Mouse (Mus musculus) liver, embryonic 13.5 days (tissue): ENCODE data around the gene Zfp772. TPM values are rescaled to one million over a fixed set of nuclear protein-coding genes. Genes with fewer than 3 reads are reported as not detected.
"Not testable (repeated sequence)": the region's sequence is repeated elsewhere in the genome, so short reads cannot be mapped to it uniquely, and the experiment has no call there.

Experiments used
- ATAC-seq: fragments of 200-750 bp; cut with Nextera tagmentation; 2 replicates; pipeline ENCODE4 v1.8.0; 2017; ENCODE audit warnings: low read depth, mild to moderate bottlenecking, moderate number of reproducible peaks, moderate library complexity
- DNase-seq: peaks from one replicate; pipeline ENCODE4 v3.0.0; 2022
- H3K27ac ChIP-seq: fragments of 300-500 bp; sonication (generic); 2 replicates; pipeline ENCODE4 v1.5.1; 2015; ENCODE audit warnings: moderate library complexity, mild to moderate bottlenecking, inconsistent platforms
- H3K27me3 ChIP-seq: fragments of 300-500 bp; sonication (generic); 2 replicates; pipeline ENCODE4 v1.6.1; 2015; ENCODE audit warnings: mild to moderate bottlenecking, inconsistent platforms
- H3K36me3 ChIP-seq: fragments of 300-500 bp; sonication (generic); 2 replicates; pipeline ENCODE4 v1.6.1; 2015; ENCODE audit warnings: mild to moderate bottlenecking, inconsistent platforms
- H3K4me1 ChIP-seq: fragments of 300-500 bp; sonication (generic); replicated peaks from 2 replicates; pipeline ENCODE4 v1.6.1; 2015; ENCODE audit warnings: inconsistent platforms
- H3K4me2 ChIP-seq: fragments of 300-500 bp; sonication (generic); 2 replicates; pipeline ENCODE4 v1.6.1; 2015; ENCODE audit warnings: inconsistent platforms, mild to moderate bottlenecking, moderate library complexity
- H3K4me3 ChIP-seq: fragments of 300-500 bp; sonication (generic); replicated peaks from 2 replicates; pipeline ENCODE4 v1.5.1; 2015; ENCODE audit warnings: mild to moderate bottlenecking, inconsistent platforms
- H3K9ac ChIP-seq: fragments of 300-500 bp; sonication (generic); 2 replicates; pipeline ENCODE4 v1.6.1; 2015; ENCODE audit warnings: mild to moderate bottlenecking, inconsistent platforms
- H3K9me3 ChIP-seq: fragments of 300-500 bp; sonication (generic); replicated peaks from 2 replicates; pipeline ENCODE4 v1.6.1; 2016; ENCODE audit warnings: inconsistent platforms
- WGBS: fragments of 180-500 bp; shearing (Covaris S2); methylation state at CpG from one replicate; pipeline ENCODE4 v1.1.7; 2015; ENCODE audit not compliant: insufficient replicate concordance; 5-methylcytosine and 5-hydroxymethylcytosine counted together
- polyA plus RNA-seq: library from polyadenylated mRNA; unstranded; fragments of >200 nt; fragmentation: Nextera tagmentation; extraction: Ambion mirVana; gene quantifications from 2 replicates; pipeline ENCODE4 v1.2.1, GENCODE M21; 2015

Zfp772 gene
- polyA plus RNA-seq, result 1.6 and 1.8 TPM in 2 replicates

DNA sequence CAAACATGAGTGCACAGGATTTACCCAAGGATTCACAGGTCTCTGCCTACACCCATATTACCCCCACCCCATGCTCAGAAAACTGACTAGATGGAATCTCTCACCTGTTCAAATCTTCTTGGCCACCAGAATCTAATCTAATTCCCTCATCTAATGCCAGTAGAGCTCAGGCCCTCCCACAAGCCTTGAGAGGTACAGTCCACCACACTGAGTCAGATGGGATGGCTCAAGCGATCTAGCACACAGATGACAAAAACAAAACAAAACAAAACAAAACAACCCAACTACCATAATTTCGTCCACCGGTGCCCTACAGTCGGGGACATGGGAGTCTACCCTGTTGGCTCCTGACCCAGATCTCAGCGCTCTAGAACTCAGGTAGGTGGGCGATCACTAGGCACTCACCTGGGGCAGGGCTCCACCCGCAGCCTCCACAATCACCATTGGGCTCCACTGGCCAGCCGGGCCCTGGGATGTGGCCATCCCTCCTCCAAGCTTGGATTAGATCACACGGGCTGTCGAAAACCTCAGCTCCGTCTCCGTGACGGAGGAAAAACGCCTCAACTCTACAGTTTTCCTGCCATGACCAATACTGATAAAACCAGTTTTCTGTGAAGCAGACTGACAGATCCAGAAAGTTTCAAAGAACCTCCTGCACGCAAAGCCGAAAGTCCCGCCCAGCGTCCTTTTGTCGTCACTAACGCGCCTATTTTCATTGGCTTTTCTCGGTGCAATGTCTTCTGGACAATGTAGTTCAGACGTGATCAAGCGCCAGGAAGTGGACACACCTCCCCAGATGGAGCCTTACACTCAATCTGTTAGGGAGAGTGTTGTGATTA is at the start of gene Zfp772:
TSS of gene Zfp772 (minus strand) at position 686 of the 839 bp plus-strand sequence.
- not testable (repeated sequence) for H3K27me3 ChIP-seq, H3K27ac ChIP-seq, H3K36me3 ChIP-seq, H3K4me1 ChIP-seq, ATAC-seq, H3K9me3 ChIP-seq
- Histone ChIP-seq H3K4me2 (peak within 1 kb of the TSS; percentile 69), H3K4me3 (peak within 1 kb of the TSS; percentile 64), H3K9ac (peak within 1 kb of the TSS; percentile 63)
- peak; percentile 52 for DNase-seq
- 2% methylated on average over 24 of the region's 24 CpGs for WGBS

DNA sequence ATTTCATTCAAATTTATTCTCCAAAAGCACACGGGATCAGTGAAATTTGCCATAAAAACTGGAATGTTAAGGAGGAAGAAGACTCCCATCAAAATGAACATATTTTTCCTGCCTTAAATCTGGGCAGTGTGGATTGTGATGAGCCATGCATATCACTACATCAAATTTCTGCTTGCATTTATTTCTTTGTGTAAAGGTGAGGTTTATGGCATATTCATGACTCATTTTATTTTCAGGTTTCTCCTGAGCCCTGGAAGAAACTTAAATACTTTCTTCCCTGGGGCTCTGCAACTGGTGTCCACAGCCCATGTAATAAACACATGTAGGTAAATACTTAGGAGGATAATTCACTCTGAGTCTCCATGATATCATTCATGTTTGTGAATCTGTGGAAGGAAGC is 37.4 kb upstream of the Zfp772 start, which contains the start of gene Vmn2r29:
TSS of gene Vmn2r29 (minus strand) at position 101 of the 400 bp plus-strand sequence.
- H3K27me3 ChIP-seq, result not testable (repeated sequence)
- WGBS, result no CpG with 5 or more reads among the region's 1 CpGs

DNA sequence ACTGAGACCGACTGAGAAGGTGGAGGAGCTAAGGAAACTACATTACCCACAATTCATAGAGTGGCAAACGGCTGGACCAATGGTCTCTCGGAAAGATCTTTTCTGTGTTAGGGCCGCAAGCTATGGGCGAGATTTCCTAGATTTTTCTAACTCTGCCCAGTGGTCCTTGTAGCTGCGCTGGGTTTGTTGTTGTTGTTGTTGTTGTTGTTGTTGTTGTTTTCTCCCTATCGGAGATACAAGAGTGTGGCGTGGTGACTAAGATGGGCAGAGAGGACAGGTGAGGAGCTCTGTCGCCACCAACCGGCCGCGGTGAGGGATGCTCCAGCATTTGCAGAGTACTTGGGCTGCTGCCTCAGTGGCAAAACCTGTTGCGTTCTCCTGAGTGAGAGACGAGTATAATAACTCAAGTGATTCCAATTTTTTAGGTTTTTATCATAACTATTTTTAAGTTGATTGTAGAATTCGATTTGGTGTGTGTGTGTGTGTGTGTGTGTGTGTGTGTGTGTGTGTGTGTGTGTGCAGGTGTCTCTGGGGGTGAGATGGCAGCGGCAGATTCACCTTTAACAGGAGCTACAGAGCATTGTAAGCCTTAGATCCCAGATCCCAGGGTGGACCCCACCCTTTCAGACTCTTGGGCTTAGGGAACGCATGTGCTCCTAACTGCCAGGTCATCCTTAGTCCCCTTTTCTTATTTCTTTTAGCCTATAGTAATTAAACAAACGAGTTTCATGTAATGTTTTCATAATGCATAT is 21.4 kb downstream of the Zfp772 start:
- Histone ChIP-seq H3K4me3 (peak overlapping the region; percentile 62), H3K36me3 (no peaks in the 10 kb centered on the region), H3K9me3 (no peaks in the 10 kb centered on the region), H3K9ac (peak overlapping the region; percentile 43), H3K27me3 (no peaks in the 10 kb centered on the region), H3K4me1 (peaks cover 8% of the 10 kb centered on the region), H3K27ac (no peak overlapping the region), H3K4me2 (peak overlapping the region; percentile 62)
- peak; percentile 55 for DNase-seq
- peak; percentile 92 for ATAC-seq
- WGBS, result 8% methylated on average over 18 of the region's 18 CpGs

More for the DNA sequence above, 37.4 kb upstream of the Zfp772 start, which contains the start of gene Vmn2r29:
- not testable (repeated sequence) for H3K9me3 ChIP-seq, H3K4me1 ChIP-seq, H3K4me3 ChIP-seq, H3K27ac ChIP-seq, H3K4me2 ChIP-seq, H3K36me3 ChIP-seq, ATAC-seq, DNase-seq, H3K9ac ChIP-seq

DNA sequence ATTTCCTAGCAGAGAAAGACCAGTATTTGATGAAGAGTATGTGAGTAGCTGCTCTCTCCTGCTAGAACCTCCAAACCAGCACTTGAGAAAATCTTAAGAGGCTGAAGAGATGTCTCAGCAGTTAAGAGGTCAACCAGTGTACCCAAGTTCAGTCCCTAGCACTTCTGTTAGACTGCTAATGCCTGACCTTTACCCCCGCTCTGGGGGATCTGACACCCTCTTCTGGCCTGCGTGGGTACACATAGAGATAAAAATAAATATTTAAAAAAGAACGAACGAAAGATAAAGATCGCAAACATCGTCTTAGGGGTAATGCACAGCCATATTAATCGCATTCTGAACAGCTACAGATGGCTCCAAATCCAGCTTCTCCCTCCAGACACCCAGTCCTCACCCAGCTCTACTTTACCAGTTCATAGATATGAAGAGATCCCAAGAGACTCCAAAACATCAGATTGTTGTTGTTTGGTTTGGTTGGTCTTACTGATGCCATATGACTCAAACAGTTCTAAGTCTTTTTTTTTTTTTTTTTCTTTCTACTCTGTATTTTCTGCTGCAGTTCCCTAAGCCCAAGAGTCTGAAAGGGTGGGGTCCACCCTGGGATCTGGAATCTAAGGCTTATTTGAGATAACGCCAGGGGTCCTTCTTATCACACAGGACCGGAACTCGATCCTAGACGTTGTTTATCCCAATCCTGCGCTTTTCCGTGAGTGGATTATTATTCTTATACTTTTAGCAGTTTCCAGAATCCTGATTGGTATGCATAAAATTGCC is 22.2 kb downstream of the Zfp772 start:
- 23% methylated on average over 13 of the region's 13 CpGs for WGBS
- DNase-seq, result no peak
- Histone ChIP-seq H3K9ac (peak overlapping the region; percentile 43), H3K4me2 (peak overlapping the region; percentile 62), H3K27me3 (no peaks in the 10 kb centered on the region), H3K4me3 (peak overlapping the region; percentile 62), H3K4me1 (peaks cover 8% of the 10 kb centered on the region), H3K36me3 (no peaks in the 10 kb centered on the region), H3K27ac (no peak overlapping the region), H3K9me3 (no peaks in the 10 kb centered on the region)
- peak; percentile 68 for ATAC-seq

DNA sequence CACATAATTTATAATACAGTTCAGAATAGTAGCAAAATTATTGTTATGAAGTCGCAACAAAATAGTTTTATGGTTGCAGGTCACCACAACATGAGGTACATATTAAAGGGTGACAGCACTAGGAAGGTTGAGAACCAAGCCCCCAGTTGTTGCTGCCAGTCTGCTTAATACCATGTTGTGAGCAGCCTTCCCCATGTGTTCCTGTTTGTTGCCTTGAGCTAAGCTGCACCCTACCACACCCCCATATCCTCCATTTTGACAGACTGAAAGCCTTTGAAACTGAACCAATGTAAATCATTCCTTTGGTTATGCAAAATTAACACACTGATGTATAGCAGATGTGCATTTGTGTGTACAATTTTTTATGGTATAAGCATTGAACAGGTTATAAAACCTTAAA is 23.9 kb downstream of the Zfp772 start:
- DNase-seq (no peak), ATAC-seq (no peak)
- Histone ChIP-seq H3K27ac (no peak overlapping the region), H3K9me3 (no peaks in the 10 kb centered on the region), H3K36me3 (peaks cover 13% of the 10 kb centered on the region; the same call in 1 of the 2 replicates), H3K4me2 (no peak overlapping the region), H3K9ac (no peak overlapping the region), H3K4me1 (peaks cover 8% of the 10 kb centered on the region), H3K4me3 (no peak overlapping the region), H3K27me3 (no peaks in the 10 kb centered on the region)
- WGBS, result 75% methylated on average over 1 of the region's 1 CpGs

DNA sequence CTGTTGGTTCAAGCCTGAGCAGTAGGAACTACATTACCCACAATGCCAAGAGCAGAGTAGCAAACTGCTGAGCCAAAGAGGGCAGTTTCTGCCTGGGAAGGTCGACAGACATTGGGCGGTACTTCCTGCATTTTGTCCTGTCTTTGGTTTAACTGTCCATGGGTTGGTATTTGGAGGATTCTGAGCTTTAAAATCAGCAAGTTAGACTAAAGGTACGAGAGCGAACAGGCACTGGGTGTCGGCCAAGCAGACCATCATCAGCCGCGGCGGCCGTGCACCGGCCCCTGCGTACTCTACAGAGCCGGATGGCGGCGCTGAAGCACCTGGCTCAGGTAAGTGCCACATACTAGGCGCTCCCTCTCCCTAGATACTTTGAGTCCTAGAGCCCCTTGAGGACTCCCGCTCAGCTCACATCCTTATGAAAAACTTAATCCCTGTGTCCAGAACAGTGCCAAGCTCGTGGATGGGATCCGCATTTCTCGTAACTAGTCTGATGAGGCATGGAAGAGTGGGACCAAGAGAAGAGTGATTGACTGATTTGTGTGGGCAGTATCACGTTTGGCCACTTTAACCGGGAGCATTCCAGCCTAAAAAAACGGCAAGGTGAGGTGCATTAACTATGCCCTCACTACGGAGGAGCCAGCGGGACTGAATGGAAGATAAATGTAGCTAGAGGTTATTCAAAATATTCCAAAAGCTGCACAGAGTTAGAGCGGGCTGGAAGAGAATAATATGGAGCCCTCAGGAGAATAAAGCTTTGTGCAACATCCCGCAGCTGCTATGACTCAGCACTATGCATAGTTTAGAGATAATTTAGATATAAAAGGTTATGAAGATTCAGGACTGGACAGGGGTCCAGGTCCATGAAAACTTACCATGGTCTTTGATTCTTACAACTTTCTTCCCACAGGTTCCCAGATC is 38.3 kb downstream of the Zfp772 start, which contains the start of gene Zfp418:
TSS of gene Zfp418 (plus strand) at position 104 of the 921 bp plus-strand sequence.
- ATAC-seq (peak; percentile 92), DNase-seq (peak; percentile 24)
- WGBS, result 2% methylated on average over 26 of the region's 26 CpGs
- Histone ChIP-seq H3K4me3 (peak within 1 kb of the TSS; percentile 68), H3K27me3 (no peaks in the 10 kb centered on the region), H3K9me3 (no peaks in the 10 kb centered on the region), H3K4me2 (peak within 1 kb of the TSS; percentile 74), H3K27ac (no peak within 1 kb of the TSS), H3K9ac (peak within 1 kb of the TSS; percentile 69), H3K36me3 (peaks cover 3% of the 10 kb centered on the region; the same call in 1 of the 2 replicates), H3K4me1 (peaks cover 9% of the 10 kb centered on the region)

Other genes starting within 250 kb of the Zfp772 start
- not detected in 2 replicates for gene Aurkc, start 214.7 kb downstream of the Zfp772 start, polyA plus RNA-seq
- gene Zfp954, start 88.5 kb downstream of the Zfp772 start, polyA plus RNA-seq, result 5.2 and 6.1 TPM in 2 replicates
- gene Zfp773, start 73.2 kb downstream of the Zfp772 start, polyA plus RNA-seq, result 0.27 and 0.30 TPM in 2 replicates
- 0.30 and 0.35 TPM in 2 replicates for gene Zfp418, start 38.7 kb downstream of the Zfp772 start, polyA plus RNA-seq
- 0.13 and 0.19 TPM in 2 replicates for gene Vmn2r29, start 37.3 kb upstream of the Zfp772 start, polyA plus RNA-seq
- gene Gm45844, start 68.3 kb upstream of the Zfp772 start, polyA plus RNA-seq, result 1.4 and 1.5 TPM in 2 replicates
- gene Clcn4, start 90.9 kb upstream of the Zfp772 start, polyA plus RNA-seq, result 15.3 and 16.2 TPM in 2 replicates
- not detected in 2 replicates for gene Vmn2r30, start 127.6 kb upstream of the Zfp772 start, polyA plus RNA-seq
- gene Gm45783, start 164.6 kb upstream of the Zfp772 start, polyA plus RNA-seq, result not detected in 2 replicates
- gene Vmn2r31, start 189.7 kb upstream of the Zfp772 start, polyA plus RNA-seq, result not detected in 2 replicates